Mouse (Mus musculus) bone marrow macrophage, adult 2 months (primary cell): ENCODE results near the gene Arfrp1.

ENCODE experiments used
- CTCF ChIP-seq: IDR thresholded peaks from 2 replicates; pipeline ENCODE4 v1.5.1; 2012; ENCODE audit warnings: low read depth, mild to moderate bottlenecking, low read length, moderate library complexity
- POLR2A ChIP-seq: IDR thresholded peaks from 2 replicates; pipeline ENCODE4 v1.6.1; 2012; ENCODE audit warnings: mild to moderate bottlenecking, low read depth, low read length, borderline replicate concordance

DNA sequence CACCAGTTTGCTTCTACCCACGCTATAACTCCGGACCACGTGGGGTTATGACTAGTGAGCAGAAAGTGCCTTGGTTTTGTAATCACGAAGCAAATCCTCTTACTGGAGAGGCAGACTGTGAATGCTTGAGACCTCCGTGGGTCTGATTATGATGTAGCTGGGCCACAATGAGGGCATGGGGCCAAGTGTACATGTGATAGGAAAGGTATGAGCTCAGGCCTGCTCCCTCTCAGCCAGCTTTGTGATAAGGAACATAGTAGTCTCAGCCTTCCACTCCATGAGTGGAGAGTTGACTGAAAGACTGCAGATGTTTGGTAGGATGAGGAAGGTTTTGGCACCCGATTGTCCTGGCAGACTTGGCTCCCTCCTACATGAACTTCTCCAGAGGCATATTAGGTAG lies 22.4 kb downstream of the Arfrp1 start:
- TF ChIP-seq POLR2A (no peak), CTCF (no peak)
